Mouse (Mus musculus): Measurements from ENCODE around the gene Efnb1. TPM values are rescaled to one million over a fixed set of nuclear protein-coding genes. Genes with fewer than 3 reads are reported as not detected.

Gene Efnb1
- polyA plus RNA-seq, 1 experiment from 2014 or later, result 81.4 TPM

- CTCF ChIA-PET, result no interaction called here
- in situ Hi-C loops (cut with MboI; ENCODE audit: low pct_unique_long_range_greater_than_20kb), result no loop called here
- ATAC-seq, result peak; percentile 48
Observed at GRCm38 (mm10) chrX:99152566-99153265, 16.8 kb downstream of the Efnb1 start.

GRCm38 (mm10) chrX:99153266-99153646 is 17.3 kb downstream of the Efnb1 start:
- in situ Hi-C loops (cut with MboI; ENCODE audit: low pct_unique_long_range_greater_than_20kb), result no loop called here
- POLR2A ChIA-PET, result interaction anchor here (0.6 to 1.4 kb wide), 2 partner anchors 12 to 16 kb away, joined by 3 to 4 read pairs; no protein-coding TSS in a partner anchor
- TF ChIP-seq CTCF (IDR thresholded peaks at IDR 0.05), result no peak

More at GRCm38 (mm10) chrX:99152566-99153265, 16.8 kb downstream of the Efnb1 start:
- no peak for DNase-seq (ENCODE audit: low read depth, low spot score)
- POLR2A ChIA-PET, result interaction anchor here (0.6 to 2.2 kb wide), 3 partner anchors 11 to 17 kb away, joined by 3 to 6 read pairs (median 4); partner anchors contain the start of gene Efnb1
- H3K27me3 ChIP-seq, result peaks cover 7% of the 10 kb centered on the region
- TF ChIP-seq CTCF (IDR thresholded peaks at IDR 0.05), result no peak

GRCm38 (mm10) chrX:99154358-99154757 is 18.4 kb downstream of the Efnb1 start:
- DNase-seq (ENCODE audit: low read depth, low spot score) (no peak), ATAC-seq (no peak)
- in situ Hi-C loops (cut with MboI; ENCODE audit: low pct_unique_long_range_greater_than_20kb), result no loop called here
- TF ChIP-seq CTCF (IDR thresholded peaks at IDR 0.05), result no peak
- ChIA-PET CTCF (no interaction called here), POLR2A (no interaction called here)
- H3K27me3 ChIP-seq, result peaks cover 7% of the 10 kb centered on the region

More at GRCm38 (mm10) chrX:99153266-99153646, 17.3 kb downstream of the Efnb1 start:
- CTCF ChIA-PET, result no interaction called here
- no peak for DNase-seq (ENCODE audit: low read depth, low spot score)
- H3K27me3 ChIP-seq, result peaks cover 7% of the 10 kb centered on the region
- ATAC-seq, result no peak

- in situ Hi-C loops (cut with MboI; ENCODE audit: low pct_unique_long_range_greater_than_20kb), result no loop called here
- ChIA-PET POLR2A (no interaction called here), CTCF (no interaction called here)
- peaks cover 7% of the 10 kb centered on the region for H3K27me3 ChIP-seq
- ATAC-seq, result no peak
- no peak for DNase-seq (ENCODE audit: low read depth, low spot score)
- TF ChIP-seq CTCF (IDR thresholded peaks at IDR 0.05), result no peak
Observed at GRCm38 (mm10) chrX:99159020-99159419, 23.1 kb downstream of the Efnb1 start.

- CTCF ChIA-PET, result no interaction called here
- ATAC-seq (no peak), DNase-seq (ENCODE audit: low read depth, low spot score) (no peak)
- POLR2A ChIA-PET, result no interaction called here
- no peaks in the 10 kb centered on the region for H3K27me3 ChIP-seq
- in situ Hi-C loops (cut with MboI; ENCODE audit: low pct_unique_long_range_greater_than_20kb), result no loop called here
- no peak for TF ChIP-seq CTCF (IDR thresholded peaks at IDR 0.05)
Observed at GRCm38 (mm10) chrX:99164111-99164510, 28.2 kb downstream of the Efnb1 start.

- in situ Hi-C loops (cut with MboI; ENCODE audit: low pct_unique_long_range_greater_than_20kb), result no loop called here
- ChIA-PET POLR2A (interaction anchor here (0.6 kb wide), 1 partner anchor 153 kb away, joined by 3 read pairs; no protein-coding TSS in a partner anchor), CTCF (no interaction called here)
- DNase-seq (ENCODE audit: low read depth, low spot score), result no peak
- ATAC-seq, result no peak
- H3K27me3 ChIP-seq, result no peaks in the 10 kb centered on the region
- no peak for TF ChIP-seq CTCF (IDR thresholded peaks at IDR 0.05)
Observed at GRCm38 (mm10) chrX:99164855-99165368, 29.0 kb downstream of the Efnb1 start.

- in situ Hi-C loops (cut with MboI; ENCODE audit: low pct_unique_long_range_greater_than_20kb), result no loop called here
- DNase-seq (ENCODE audit: low read depth, low spot score), result no peak
- no peaks in the 10 kb centered on the region for H3K27me3 ChIP-seq
- no peak for ATAC-seq
- CTCF ChIA-PET, result no interaction called here
- TF ChIP-seq CTCF (IDR thresholded peaks at IDR 0.05), result no peak
- POLR2A ChIA-PET, result interaction anchor here (0.6 kb wide), 1 partner anchor 335 kb away, joined by 3 read pairs; no protein-coding TSS in a partner anchor
Observed at GRCm38 (mm10) chrX:99167014-99167413, 31.1 kb downstream of the Efnb1 start.

GRCm38 (mm10) chrX:99167550-99167949 is 31.6 kb downstream of the Efnb1 start:
- CTCF ChIA-PET, result no interaction called here
- no peak for ATAC-seq
- POLR2A ChIA-PET, result interaction anchor here (0.6 kb wide), 1 partner anchor 334 kb away, joined by 3 read pairs; no protein-coding TSS in a partner anchor
- no peaks in the 10 kb centered on the region for H3K27me3 ChIP-seq
- in situ Hi-C loops (cut with MboI; ENCODE audit: low pct_unique_long_range_greater_than_20kb), result no loop called here
- no peak for TF ChIP-seq CTCF (IDR thresholded peaks at IDR 0.05)
- DNase-seq (ENCODE audit: low read depth, low spot score), result no peak

GRCm38 (mm10) chrX:99172301-99172700 is 36.4 kb downstream of the Efnb1 start:
- no peak for DNase-seq (ENCODE audit: low read depth, low spot score)
- peaks cover 5% of the 10 kb centered on the region for H3K27me3 ChIP-seq

GRCm38 (mm10) chrX:99185081-99185596 is 49.2 kb downstream of the Efnb1 start:
- H3K27me3 ChIP-seq, result peaks cover 4% of the 10 kb centered on the region
- TF ChIP-seq CTCF (IDR thresholded peaks at IDR 0.05), result no peak
- CTCF ChIA-PET, result interaction anchor here (1.4 kb wide), 1 partner anchor 12 kb away, joined by 6 read pairs; no protein-coding TSS in a partner anchor
- in situ Hi-C loops (cut with MboI; ENCODE audit: low pct_unique_long_range_greater_than_20kb), result no loop called here
- ATAC-seq, result no peak
- DNase-seq (ENCODE audit: low read depth, low spot score), result no peak
- POLR2A ChIA-PET, result no interaction called here

More at GRCm38 (mm10) chrX:99172301-99172700, 36.4 kb downstream of the Efnb1 start:
- no peak for TF ChIP-seq CTCF (IDR thresholded peaks at IDR 0.05)
- in situ Hi-C loops (cut with MboI; ENCODE audit: low pct_unique_long_range_greater_than_20kb), result no loop called here
- POLR2A ChIA-PET, result no interaction called here
- no peak for ATAC-seq
- CTCF ChIA-PET, result interaction anchor here (1.5 to 2.0 kb wide), 2 partner anchors 12 kb away, joined by 3 to 6 read pairs; no protein-coding TSS in a partner anchor
